Mouse (Mus musculus) inflammation-experienced regulatory T-cells, adult 6 months (primary cell): Measurements from ENCODE around the gene Pdzrn3. TPM values are rescaled to one million over a fixed set of nuclear protein-coding genes. Genes with fewer than 3 reads are reported as not detected.

Source experiments
- ATAC-seq: one replicate; pipeline ENCODE4 v1.8.0; 2017
- polyA plus RNA-seq, 3 experiments: library from polyadenylated mRNA; unstranded; fragments of 100-300 nt; shearing (Covaris generic); gene quantifications; one replicate each; pipeline ENCODE4 v1.2.1; 2017

The Pdzrn3 gene
- polyA plus RNA-seq, 3 experiments from 2014 or later: not detected

- no peak for ATAC-seq
Measured at GRCm38 (mm10) chr6:101287566-101288173, 90.0 kb downstream of the Pdzrn3 start.

DNA sequence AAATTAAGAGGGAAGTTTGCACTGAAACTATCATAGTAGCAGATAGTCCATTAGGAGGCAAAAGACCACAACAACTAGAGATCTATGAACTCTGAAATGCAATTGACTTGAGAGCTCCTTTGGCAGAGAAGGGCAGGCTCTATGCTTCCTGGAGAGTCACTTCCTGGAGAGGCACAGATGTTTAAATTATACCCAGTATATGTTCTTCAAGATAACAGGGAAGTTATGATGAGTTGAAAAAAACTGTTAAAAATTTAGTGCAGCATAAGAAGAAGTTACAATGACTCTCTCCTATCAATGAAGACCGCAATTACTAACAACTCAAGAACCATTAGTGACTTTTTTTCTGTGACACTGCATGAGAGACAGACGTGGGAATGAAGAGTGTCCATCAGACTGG lies 90.6 kb downstream of the Pdzrn3 start:
- no peak for ATAC-seq

DNA sequence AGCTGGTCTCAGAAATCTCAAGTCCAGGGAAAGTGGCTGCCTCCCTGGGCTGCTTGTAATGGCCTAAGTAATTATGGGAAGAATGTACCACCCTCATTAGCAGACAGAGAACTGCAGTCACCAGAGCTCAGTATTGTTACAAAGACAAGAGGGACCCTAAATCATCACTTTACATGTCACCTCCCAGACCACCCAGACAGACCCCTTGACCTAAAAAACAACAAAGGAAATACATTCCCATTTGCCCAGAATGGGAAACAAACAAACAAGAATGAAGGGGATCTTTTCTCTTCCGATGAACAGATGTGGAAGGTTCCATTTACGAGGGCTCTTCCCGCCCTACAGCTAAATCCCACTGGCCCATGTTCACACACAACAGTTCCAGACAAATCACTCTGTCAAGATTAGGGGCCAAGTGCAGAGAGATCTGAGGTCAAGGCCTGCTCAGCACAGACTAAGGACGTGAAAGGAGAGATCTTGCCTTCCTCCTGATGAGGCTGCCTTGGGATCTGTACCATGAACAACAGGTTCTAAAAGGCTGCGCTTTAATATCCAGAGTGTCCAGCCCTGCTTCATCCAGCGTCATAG lies 93.2 kb downstream of the Pdzrn3 start:
- ATAC-seq: no peak

GRCm38 (mm10) chr6:101283891-101284290 lies 93.8 kb downstream of the Pdzrn3 start:
- ATAC-seq: no peak

DNA sequence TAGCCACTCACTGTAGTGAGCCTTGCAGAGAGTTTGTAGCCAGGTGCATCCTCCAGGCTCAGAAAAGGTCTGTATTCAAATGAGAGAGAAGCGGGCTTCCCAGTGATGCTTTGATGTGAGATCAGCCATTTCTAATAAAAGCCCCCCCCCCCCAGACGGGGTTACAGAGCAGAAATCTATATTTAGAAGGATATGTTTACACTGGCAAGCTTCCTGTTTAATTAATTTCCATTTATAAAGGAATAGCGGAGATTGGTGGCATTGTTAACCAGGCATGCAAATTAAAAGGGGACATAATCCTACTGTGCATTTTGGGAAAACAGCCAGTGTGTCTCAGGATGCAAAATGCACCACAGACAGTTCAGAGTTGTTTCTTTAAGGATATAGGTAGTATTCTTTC lies 96.1 kb downstream of the Pdzrn3 start:
- no peak for ATAC-seq

- ATAC-seq: no peak
Measured at GRCm38 (mm10) chr6:101280811-101281218, 96.9 kb downstream of the Pdzrn3 start.

DNA sequence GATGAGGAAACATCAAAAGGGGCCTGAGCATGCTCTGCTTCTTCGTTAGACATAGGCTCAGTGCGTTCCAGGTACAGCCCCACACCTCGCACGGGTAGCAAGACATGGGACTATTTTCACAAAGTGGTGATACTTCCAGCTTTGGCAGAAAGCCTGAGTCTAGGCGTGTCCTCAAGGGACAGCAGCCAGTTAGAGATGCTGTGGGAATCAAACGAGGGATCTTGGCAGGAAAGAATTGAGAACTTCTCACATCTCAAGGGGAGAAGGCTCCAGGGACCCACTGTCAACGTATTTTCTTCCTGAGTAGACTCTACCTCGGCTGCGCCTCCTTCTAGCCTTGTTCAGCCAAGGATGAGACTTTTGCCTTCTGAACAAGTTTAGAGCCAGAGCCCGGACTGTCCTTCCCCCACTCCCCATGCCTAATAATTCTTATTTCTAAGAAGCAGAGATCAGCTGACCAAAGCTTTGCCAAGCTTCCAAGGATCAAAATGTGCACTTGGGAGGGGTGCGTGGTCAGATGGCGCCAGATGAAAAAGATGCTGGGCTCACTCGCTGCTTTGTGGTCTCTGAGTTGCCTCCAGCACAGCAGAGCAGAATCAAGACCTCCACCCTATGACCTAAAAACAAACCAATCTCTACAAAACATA lies 99.3 kb downstream of the Pdzrn3 start:
- ATAC-seq: no peak

DNA sequence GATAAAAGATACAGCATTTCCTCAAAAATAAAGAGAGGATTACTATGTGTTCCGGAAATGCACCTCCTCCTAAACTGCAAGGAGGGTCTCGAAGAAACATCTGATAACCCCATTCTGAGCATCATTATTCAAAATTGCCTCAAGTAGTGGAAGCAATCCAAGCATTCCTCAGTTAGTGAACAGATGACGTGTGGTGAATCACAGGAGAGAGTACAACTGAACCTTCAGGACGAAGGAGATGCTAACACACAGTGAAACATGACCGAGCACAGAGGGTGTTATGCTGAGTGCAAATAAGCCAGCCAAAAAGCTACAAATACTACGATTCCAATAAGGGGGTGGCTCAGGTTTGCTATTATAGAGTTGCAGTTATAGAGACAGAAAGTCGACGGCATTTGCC lies 101.4 kb downstream of the Pdzrn3 start:
- no peak for ATAC-seq

DNA sequence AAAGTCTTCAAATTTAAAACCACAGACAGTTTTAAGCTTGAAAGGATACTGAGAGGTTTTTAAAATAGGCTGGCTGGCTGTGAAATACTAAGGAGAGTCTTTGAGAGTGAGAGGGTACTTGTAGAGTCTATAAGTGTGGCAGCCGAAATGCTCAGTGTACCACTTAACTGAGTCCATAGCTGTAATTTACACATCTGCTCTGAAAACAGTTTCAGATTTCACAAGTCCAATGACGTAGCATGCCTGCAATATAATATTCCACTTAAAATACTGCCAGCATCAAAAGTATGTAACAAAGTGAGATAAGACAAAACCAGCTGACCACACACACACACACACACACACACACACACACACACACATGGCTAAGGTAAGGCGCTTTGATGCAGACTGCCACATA lies 101.9 kb downstream of the Pdzrn3 start:
- ATAC-seq: no peak

GRCm38 (mm10) chr6:101274846-101275245 lies 102.9 kb downstream of the Pdzrn3 start:
- no peak for ATAC-seq

DNA sequence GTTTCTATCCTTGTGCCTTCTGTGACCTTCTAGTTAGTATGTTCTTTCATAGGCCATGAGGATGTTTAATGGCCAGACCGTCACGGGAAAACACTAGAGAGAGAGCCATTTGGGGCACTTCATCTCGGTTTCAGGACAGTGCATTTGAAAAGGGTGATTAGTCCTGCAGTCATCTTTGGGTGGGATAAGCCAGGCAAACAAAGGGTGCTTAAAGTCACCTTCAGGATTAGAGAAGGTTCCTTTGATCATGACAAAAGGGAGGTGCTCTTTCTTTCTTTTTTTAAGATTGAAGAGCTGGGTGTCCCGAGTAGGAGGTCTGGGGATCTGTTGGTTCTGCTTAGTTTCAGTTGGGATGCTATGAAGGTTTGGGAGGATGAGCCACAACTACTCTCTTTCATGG lies 105.4 kb downstream of the Pdzrn3 start:
- no peak for ATAC-seq

DNA sequence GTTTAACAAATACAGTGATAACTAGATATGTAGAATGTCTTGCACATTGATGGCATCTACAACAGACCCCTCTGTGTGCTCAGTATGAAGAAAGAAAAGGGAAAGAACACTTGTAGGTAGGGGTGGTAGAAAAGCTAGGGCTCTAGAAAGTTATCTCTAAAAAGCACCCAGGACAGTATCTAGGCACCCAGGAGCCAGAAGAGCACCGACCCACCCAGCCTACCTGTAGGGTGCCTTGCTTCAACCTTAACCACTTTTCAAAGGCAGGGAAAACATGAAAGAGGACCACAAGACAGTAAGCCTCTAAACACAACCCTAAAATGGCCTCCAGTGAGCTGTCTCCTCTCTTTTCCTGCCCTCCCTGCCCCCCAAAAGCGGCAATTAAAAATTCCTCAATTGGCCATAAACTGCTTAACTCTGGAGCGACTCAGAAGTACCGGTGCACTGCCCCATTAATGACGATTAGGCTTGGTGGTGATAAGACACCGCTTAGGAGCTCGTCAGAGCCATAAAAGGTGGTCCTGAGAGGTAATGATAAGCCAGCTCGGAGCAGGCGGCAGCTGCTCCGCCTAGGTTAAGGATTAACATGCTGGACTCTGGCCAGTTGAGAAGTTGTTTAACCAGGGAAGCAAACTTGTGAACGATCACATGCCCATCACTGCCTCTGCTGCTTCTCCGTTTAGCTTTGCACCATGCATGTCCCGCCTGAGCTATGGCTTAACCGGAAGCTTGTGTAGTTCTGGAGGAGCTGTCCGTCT lies 106.1 kb downstream of the Pdzrn3 start:
- no peak for ATAC-seq

- no peak for ATAC-seq
Measured at GRCm38 (mm10) chr6:101270095-101270826, 107.4 kb downstream of the Pdzrn3 start.

DNA sequence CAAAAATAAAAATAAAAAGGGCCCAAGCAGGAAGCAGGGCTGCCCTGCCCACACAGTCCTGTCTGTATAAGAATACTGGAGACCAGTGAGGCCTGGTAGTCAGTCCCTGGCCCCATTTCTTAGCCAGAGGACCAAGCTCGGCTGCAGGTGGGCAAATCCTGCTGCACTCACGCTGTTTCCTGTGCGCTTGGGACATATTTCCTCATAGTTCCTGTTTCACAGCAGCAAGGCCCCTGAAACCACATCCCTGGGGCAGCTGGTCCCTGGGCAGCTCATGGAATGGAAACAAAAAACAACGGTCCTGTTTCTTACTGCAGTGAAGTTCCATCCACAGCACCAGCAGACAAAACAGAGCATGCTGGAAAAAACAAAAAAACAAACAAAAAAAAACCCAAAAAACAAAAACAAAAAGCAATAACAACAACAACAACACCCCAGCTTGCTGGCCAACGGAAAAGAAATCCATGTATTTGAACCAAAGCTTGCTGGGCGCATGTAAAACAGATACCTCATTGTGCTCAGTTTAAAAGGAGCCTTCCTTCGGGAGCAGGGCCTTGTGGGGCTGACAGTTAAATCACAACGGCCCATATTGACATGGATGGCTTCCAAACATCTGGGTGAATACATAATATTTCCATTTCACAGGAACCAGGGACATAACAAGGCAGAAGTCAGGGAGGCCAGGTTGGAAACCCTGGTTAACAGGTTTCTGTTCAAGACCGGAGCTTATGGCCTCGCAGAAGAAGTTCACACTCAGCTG lies 108.2 kb downstream of the Pdzrn3 start:
- ATAC-seq: no peak

DNA sequence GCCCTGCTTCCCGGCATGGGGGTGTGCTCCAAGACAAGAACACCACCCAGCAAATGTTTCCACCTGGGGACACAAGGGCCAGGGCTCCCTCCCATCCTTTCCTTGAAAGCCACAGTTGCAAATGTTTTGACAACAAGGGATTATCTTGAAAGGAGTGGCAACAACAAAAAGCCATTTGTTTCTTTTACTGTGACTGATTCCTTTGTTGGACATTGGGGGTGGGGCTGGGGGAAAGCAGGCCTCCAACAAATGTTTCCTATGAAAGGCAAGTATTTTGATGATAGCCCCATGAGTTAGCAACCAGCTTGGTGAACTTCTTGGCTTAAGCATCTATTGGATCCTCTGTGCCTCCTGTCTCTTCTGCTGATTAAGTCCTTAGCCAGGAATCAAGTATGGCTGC lies 109.4 kb downstream of the Pdzrn3 start:
- ATAC-seq: no peak

GRCm38 (mm10) chr6:101266787-101267186 lies 110.9 kb downstream of the Pdzrn3 start:
- ATAC-seq: no peak

DNA sequence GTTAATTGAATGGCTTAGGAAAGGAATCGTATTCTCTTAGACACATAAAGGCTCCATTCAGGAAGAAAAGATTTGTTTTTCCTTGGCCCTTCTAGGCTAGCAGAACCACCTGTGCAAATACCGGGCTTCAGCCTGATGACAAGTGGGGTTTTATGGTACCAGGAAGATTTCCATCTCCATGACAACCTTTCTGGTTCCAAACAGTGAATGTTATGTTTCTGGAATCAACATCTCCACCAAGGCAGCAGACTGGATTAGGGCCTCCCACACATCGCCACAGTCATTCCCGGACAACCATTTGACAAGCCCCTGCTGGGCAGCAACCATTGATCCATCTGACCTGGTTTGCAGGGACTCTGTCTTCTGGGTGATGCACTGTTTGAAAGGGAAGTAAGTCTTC lies 114.2 kb downstream of the Pdzrn3 start:
- no peak for ATAC-seq

GRCm38 (mm10) chr6:101261513-101261912 lies 116.2 kb downstream of the Pdzrn3 start:
- no peak for ATAC-seq

DNA sequence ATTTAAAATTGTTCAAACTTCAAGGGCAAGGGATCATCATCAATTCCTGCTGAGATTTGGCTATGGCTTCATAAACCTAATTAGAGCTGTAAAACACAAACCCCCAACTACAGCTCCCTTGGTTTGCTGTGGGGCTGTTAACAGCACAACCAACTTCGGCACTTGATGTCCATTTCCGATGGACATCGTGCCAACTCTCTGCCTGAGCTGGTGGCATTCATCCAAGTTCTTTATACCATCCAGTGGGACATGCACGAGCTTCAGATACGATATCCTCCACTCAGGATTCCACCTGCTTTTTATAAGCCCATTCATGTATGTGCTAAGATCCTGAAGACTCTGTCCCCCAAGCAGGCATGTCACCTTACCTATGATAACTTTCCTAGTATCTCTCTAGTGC lies 118.3 kb downstream of the Pdzrn3 start:
- ATAC-seq: no peak

DNA sequence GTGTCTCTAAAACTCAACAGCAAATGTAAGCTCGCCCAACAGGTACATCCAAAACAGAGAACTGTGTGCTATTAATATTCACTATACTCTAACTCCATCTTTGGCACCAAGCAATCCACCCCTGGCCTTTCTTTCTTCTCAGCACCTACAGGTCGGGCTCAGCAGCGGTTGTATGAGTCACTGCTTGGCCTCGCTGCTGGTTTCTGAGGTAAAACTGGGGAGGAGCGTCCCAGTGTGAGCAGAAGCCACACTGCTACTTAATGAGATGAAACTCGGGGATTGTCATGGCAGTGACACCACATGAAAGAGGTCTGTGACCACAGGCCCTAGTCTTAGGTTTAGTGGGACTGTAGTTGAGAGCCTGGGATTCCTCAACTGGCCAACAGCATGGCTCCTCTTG lies 120.3 kb downstream of the Pdzrn3 start:
- ATAC-seq: no peak

GRCm38 (mm10) chr6:101254652-101255051 lies 123.0 kb downstream of the Pdzrn3 start:
- no peak for ATAC-seq
